Mouse (Mus musculus) spleen, adult 2 months (tissue): ENCODE results near the gene Efhd1.

Experiments
- CTCF ChIP-seq: fragments of 200-500 bp; IDR thresholded peaks from 2 replicates; pipeline ENCODE4 v1.5.1; 2011; ENCODE audit warnings: mild to moderate bottlenecking, inconsistent platforms; ENCODE audit not compliant: insufficient read depth, insufficient read length, insufficient replicate concordance; ENCODE audit errors: extremely low read depth
- POLR2A ChIP-seq: fragments of 200-500 bp; IDR thresholded peaks from 2 replicates; pipeline ENCODE4 v1.6.1; 2011; ENCODE audit warnings: low read depth, low read length, inconsistent platforms

GRCm38 (mm10) chr1:87272462-87272861, 8.3 kb downstream of the Efhd1 start:
- TF ChIP-seq CTCF (no peak), POLR2A (no peak)
